Mouse (Mus musculus): ENCODE measurements around the gene Spag8.

GRCm38 (mm10) chr4:43691026-43691425 is 37.6 kb upstream of the Spag8 start:
- TF ChIP-seq CTCF (IDR thresholded peaks at IDR 0.05; ENCODE audit: low read depth, low read length) (no peak), POLR2A (IDR thresholded peaks at IDR 0.05; ENCODE audit: insufficient read depth, low read length) (no peak), EP300 (IDR thresholded peaks at IDR 0.05; ENCODE audit: insufficient read depth, low read depth, low read length) (no peak)

Data from ES-Bruce4 (cell line).